Mouse (Mus musculus) retina, postnatal 1 day (tissue): Measurements from ENCODE around the gene Tmem243.

Experiments used
- DNase-seq: peaks from one replicate; pipeline ENCODE4 v3.0.0-alpha.2; 2012

Tmem243 gene

DNA sequence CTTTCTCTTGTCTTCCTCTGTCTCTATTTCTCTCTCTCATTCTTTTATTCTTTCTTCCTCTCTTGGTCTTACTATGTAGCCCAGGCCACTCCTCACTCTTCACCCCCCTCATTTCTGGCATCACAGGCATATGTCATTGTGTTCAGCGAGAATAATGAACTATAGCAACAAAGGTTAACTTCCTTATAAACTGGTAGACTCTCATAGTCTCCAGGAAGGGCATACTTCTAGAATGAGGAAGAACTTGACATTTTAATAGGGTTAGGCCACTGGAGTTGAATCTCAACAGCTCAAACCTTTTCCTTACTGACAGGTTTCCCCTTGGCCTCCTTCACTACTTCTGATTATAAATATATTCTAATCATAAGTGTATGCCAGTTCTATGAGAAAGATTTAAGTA lies 86.0 kb downstream of the Tmem243 start:
- DNase-seq: no peak
